Mouse (Mus musculus) heart, postnatal 0 days (tissue): ENCODE data around the gene Dyrk1a. TPM values are rescaled to one million over a fixed set of nuclear protein-coding genes. Genes with fewer than 3 reads are reported as not detected.

ENCODE experiments used
- ATAC-seq: fragments of 200-750 bp; cut with Nextera tagmentation; 2 replicates; pipeline ENCODE4 v1.8.0; 2017; ENCODE audit warnings: low read depth, moderate number of reproducible peaks, moderate library complexity; ENCODE audit not compliant: insufficient read depth
- DNase-seq: peaks from one replicate; pipeline ENCODE4 v3.0.0-alpha.2; 2016; ENCODE audit warnings: low spot score
- H3K27ac ChIP-seq: fragments of 300-500 bp; sonication (generic); 2 replicates; pipeline ENCODE4 v1.5.1; 2014; ENCODE audit warnings: low read depth, mild to moderate bottlenecking
- H3K27me3 ChIP-seq: fragments of 300-500 bp; sonication (generic); 2 replicates; pipeline ENCODE4 v1.6.1; 2014; ENCODE audit warnings: low read length, mixed read lengths; ENCODE audit not compliant: control insufficient read depth, insufficient read depth
- H3K36me3 ChIP-seq: fragments of 300-500 bp; sonication (generic); replicated peaks from 2 replicates; pipeline ENCODE4 v1.6.1; 2014; ENCODE audit warnings: low read length, mixed read lengths; ENCODE audit not compliant: control insufficient read depth, insufficient read depth
- H3K4me1 ChIP-seq: fragments of 300-500 bp; sonication (generic); 2 replicates; pipeline ENCODE4 v1.6.1; 2014; ENCODE audit warnings: antibody characterized with exemption; ENCODE audit not compliant: control insufficient read depth, insufficient read depth
- H3K4me2 ChIP-seq: fragments of 300-500 bp; sonication (generic); 2 replicates; pipeline ENCODE4 v1.6.1; 2014; ENCODE audit warnings: low read depth, mild to moderate bottlenecking, low read length, moderate library complexity
- H3K4me3 ChIP-seq: fragments of 300-500 bp; sonication (generic); 2 replicates; pipeline ENCODE4 v1.5.1; 2014; ENCODE audit warnings: low read depth, low read length
- H3K9ac ChIP-seq: fragments of 300-500 bp; sonication (generic); replicated peaks from 2 replicates; pipeline ENCODE4 v1.6.1; 2014; ENCODE audit warnings: low read depth, low read length, mixed read lengths
- H3K9me3 ChIP-seq: fragments of 300-500 bp; sonication (generic); replicated peaks from 2 replicates; pipeline ENCODE4 v1.6.1; 2016; ENCODE audit warnings: low read length; ENCODE audit not compliant: control insufficient read depth
- CTCF ChIP-seq: IDR thresholded peaks from 2 replicates; pipeline ENCODE4 v1.5.1; 2016; ENCODE audit warnings: antibody characterized with exemption, control low read depth, low read depth
- EP300 ChIP-seq: IDR thresholded peaks from 2 replicates; pipeline ENCODE4 v1.6.1; 2016; ENCODE audit warnings: antibody characterized with exemption, low read depth
- WGBS: fragments of 180-500 bp; shearing (Covaris S2); extraction: QIAGEN DNeasy Blood & Tissue Kit; methylation state at CpG from one replicate; pipeline ENCODE4 v1.1.7; 2014; 5-methylcytosine and 5-hydroxymethylcytosine counted together
- polyA plus RNA-seq: library from polyadenylated mRNA; unstranded; fragments of >200 nt; fragmentation: Nextera tagmentation; extraction: Ambion mirVana; gene quantifications from 2 replicates; pipeline ENCODE4 v1.2.1, GENCODE M21; 2015
- total RNA-seq: library from RNA; depleted of rRNA; stranded (reverse); fragments of >200 nt; gene quantifications from 2 replicates; pipeline ENCODE4 v1.2.3, GENCODE M21; 2014; ENCODE audit warnings: low replicate concordance; rRNA removed

The Dyrk1a gene
- total and polyA plus RNA-seq, 2 experiments from 2014 or later = 7.7 to 55.2 TPM

DNA sequence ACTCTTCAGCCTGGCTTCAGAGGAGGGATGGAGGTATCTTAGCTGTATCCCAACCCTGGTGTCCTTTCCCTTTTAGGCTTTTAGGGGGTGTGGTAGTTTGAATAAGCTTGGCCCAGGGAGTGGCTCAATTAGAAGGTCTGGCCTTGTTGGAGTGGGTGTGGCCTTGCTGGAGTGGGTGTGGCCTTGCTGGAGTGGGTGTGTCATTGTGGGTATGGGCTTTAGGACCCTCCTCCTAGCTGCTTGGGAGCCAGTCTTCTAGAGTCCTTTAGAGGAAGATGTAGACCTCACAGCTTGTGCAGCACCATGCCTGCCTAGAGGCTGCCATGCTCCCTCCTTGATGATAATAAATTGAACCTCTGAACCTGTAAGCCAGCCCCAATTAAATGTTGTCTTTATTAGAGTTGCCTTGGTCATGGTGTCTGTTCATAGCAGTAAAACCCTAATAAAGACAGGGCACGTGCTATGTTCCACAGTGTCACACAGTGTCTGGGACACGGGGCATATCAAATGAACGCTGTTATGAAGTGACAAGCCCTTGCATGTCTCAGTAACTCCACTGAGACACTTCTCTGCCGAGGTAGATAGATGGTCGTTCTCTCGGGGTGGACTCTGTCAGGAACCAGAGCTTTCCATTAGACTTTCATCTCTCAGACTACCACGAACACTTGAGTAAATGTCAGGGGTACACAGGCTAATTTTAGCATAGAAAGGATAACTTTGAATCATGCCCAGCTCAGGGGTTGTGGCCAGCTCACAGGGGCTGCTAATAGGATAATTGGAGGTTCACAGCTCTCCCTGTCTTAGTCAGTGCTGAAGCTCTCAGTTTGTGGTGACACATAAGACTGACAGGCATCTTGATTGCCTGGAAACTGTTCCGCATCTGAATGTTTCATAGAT is 166.9 kb downstream of the Dyrk1a start:
- DNase-seq (no peak), ATAC-seq (peak; percentile 33; the same call in 1 of the 2 replicates)
- peak overlapping the region; percentile 67 for H3K27ac ChIP-seq
- no peak overlapping the region for H3K4me3 ChIP-seq
- no peak overlapping the region for H3K4me2 ChIP-seq
- WGBS = 40% methylated on average over 8 of the region's 8 CpGs
- TF ChIP-seq EP300 (no peak), CTCF (no peak)
- H3K36me3 ChIP-seq = no peaks in the 10 kb centered on the region
- H3K4me1 ChIP-seq = peaks cover 15% of the 10 kb centered on the region; the same call in 1 of the 2 replicates
- H3K9ac ChIP-seq = no peak overlapping the region
- H3K27me3 ChIP-seq = no peaks in the 10 kb centered on the region
- no peaks in the 10 kb centered on the region for H3K9me3 ChIP-seq

DNA sequence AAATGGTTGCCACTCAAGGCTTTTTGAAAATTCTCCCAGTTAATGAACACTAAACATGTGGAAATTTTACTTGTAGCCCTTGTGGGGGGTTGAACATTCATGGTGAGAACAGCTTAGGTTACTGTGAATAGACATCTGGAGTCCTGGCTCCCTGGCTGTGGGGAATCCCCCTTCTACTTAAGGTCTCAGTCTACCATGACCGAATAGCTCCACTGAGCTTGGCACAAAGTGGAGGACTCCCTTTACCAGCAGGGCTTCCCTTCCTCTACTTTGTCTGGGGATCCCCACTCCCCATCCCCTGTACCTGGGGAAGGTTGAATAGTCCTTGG is 167.5 kb downstream of the Dyrk1a start:
- H3K4me3 ChIP-seq = no peak overlapping the region
- DNase-seq = no peak
- no peak overlapping the region for H3K9ac ChIP-seq
- no peaks in the 10 kb centered on the region for H3K27me3 ChIP-seq
- no peak overlapping the region for H3K4me2 ChIP-seq
- peak overlapping the region; percentile 67 for H3K27ac ChIP-seq
- no peaks in the 10 kb centered on the region for H3K9me3 ChIP-seq
- 82% methylated on average over 1 of the region's 1 CpGs for WGBS
- H3K4me1 ChIP-seq = peaks cover 15% of the 10 kb centered on the region; the same call in 1 of the 2 replicates
- TF ChIP-seq EP300 (no peak), CTCF (no peak)
- H3K36me3 ChIP-seq = no peaks in the 10 kb centered on the region
- no peak for ATAC-seq

DNA sequence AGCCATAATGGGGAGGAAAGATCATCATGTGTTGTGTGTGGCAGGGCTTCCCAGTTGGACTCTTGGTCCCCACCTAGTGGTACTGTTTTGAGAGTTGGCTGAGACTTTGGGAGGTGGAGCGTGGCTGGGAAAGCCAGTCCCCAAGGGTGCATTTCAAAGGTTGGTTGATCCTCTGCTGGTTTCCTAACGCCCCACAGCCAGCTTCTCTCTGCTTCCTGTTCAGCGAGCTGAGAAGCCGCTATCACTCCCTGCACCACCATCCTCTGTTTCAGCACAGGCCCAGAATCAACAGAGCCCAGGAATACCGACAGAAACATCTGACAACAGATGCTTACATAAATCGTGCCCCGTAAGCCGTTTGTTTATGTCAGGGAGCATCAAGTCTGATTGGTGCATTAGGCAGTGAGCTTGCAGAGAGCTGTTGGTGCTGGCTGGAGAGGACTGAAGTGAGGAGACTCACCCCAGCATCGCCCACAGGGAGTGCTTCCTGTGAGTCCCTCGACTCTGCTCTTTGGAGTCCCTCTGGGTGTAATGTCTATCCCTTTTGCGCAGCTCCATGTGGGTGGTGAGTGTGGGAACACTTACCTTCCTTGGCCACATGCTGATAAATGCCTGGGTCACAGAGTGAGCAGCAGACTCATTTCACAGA is 174.2 kb downstream of the Dyrk1a start:
- Histone ChIP-seq H3K4me1 (peaks cover 22% of the 10 kb centered on the region), H3K36me3 (no peaks in the 10 kb centered on the region), H3K9me3 (no peaks in the 10 kb centered on the region), H3K4me3 (no peak overlapping the region), H3K4me2 (peak overlapping the region; percentile 42), H3K27ac (peak overlapping the region; percentile 67), H3K9ac (no peak overlapping the region), H3K27me3 (no peaks in the 10 kb centered on the region)
- peak; percentile 85 for ATAC-seq
- 3% methylated on average over 11 of the region's 11 CpGs for WGBS
- TF ChIP-seq CTCF (peak; percentile 78), EP300 (no peak)
- peak; percentile 86 for DNase-seq

DNA sequence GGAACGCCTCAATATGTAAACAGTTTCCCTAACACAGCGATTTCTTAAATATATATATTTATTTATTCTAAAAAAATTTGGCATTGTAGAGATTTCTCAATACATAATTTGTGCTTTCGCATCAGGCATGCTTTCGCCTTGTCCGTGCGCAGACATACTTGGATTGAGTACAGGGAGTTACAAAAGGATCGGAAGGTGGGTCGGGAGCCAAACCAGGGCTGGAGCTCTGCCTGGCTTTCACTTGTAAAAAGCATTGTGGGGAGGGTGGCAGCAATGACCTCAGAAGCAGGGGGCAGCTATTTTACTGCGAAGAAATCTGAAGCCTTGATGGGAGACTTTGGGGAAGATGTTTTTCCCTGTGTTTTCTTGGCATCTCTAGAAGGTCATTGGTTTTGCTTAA is 175.2 kb downstream of the Dyrk1a start:
- ATAC-seq (no peak), DNase-seq (peak; percentile 40)
- Histone ChIP-seq H3K36me3 (no peaks in the 10 kb centered on the region), H3K4me1 (peaks cover 22% of the 10 kb centered on the region), H3K9me3 (no peaks in the 10 kb centered on the region), H3K27me3 (no peaks in the 10 kb centered on the region), H3K9ac (no peak overlapping the region), H3K4me3 (no peak overlapping the region), H3K27ac (peak overlapping the region; percentile 67), H3K4me2 (no peak overlapping the region)
- TF ChIP-seq EP300 (no peak), CTCF (no peak)
- WGBS = 57% methylated on average over 9 of the region's 9 CpGs

Other genes starting within 250 kb of the Dyrk1a start
- gene Ripply3, start 241.6 kb upstream of the Dyrk1a start, total RNA-seq = 3.9 and 4.6 TPM in 2 replicates
- 4.5 and 5.3 TPM in 2 replicates for gene Ripply3, start 241.6 kb upstream of the Dyrk1a start, polyA plus RNA-seq
- gene Ttc3, start 199.4 kb upstream of the Dyrk1a start, total RNA-seq = 159 and 178 TPM in 2 replicates
- 121 and 133 TPM in 2 replicates for gene Ttc3, start 199.4 kb upstream of the Dyrk1a start, polyA plus RNA-seq
- 134 and 146 TPM in 2 replicates for gene Pigp, start 198.2 kb upstream of the Dyrk1a start, total RNA-seq
- 229 and 244 TPM in 2 replicates for gene Pigp, start 198.2 kb upstream of the Dyrk1a start, polyA plus RNA-seq
- 39.7 and 55.8 TPM in 2 replicates for gene Vps26c, start 43.2 kb upstream of the Dyrk1a start, total RNA-seq
- gene Vps26c, start 43.2 kb upstream of the Dyrk1a start, polyA plus RNA-seq = 35.6 and 37.2 TPM in 2 replicates